Mouse (Mus musculus) neural tube, embryonic 14.5 days (tissue): ENCODE results near the gene Trim31. TPM values are rescaled to one million over a fixed set of nuclear protein-coding genes. Genes with fewer than 3 reads are reported as not detected.
A peak's percentile ranks its signal among the peaks of the same experiment; 100 is the strongest.

Source experiments
- ATAC-seq: fragments of 200-750 bp; cut with Nextera tagmentation; 2 replicates; pipeline ENCODE4 v1.8.0; 2017; ENCODE audit warnings: low read depth, mild to moderate bottlenecking, moderate TSS enrichment, moderate library complexity
- H3K27ac ChIP-seq: fragments of 300-500 bp; sonication (generic); 2 replicates; pipeline ENCODE4 v1.5.1; 2014; ENCODE audit warnings: low read depth, mild to moderate bottlenecking, control low read depth, low read length, moderate library complexity, mixed read lengths
- H3K27me3 ChIP-seq: fragments of 300-500 bp; sonication (generic); 2 replicates; pipeline ENCODE4 v1.6.1; 2014; ENCODE audit warnings: low read length; ENCODE audit not compliant: control insufficient read depth, insufficient read depth
- H3K36me3 ChIP-seq: fragments of 300-500 bp; sonication (generic); 2 replicates; pipeline ENCODE4 v1.6.1; 2014; ENCODE audit warnings: low read length, mixed read lengths; ENCODE audit not compliant: control insufficient read depth, insufficient read depth
- H3K4me1 ChIP-seq: fragments of 300-500 bp; sonication (generic); 2 replicates; pipeline ENCODE4 v1.6.1; 2014; ENCODE audit warnings: low read length; ENCODE audit not compliant: control insufficient read depth, insufficient read depth
- H3K4me2 ChIP-seq: fragments of 300-500 bp; sonication (generic); 2 replicates; pipeline ENCODE4 v1.6.1; 2014; ENCODE audit warnings: mild to moderate bottlenecking, low read depth, low read length, control low read depth
- H3K4me3 ChIP-seq: fragments of 300-500 bp; sonication (generic); 2 replicates; pipeline ENCODE4 v1.5.1; 2014; ENCODE audit warnings: low read depth, low read length, control low read depth, mixed read lengths
- H3K9ac ChIP-seq: fragments of 300-500 bp; sonication (generic); replicated peaks from 2 replicates; pipeline ENCODE4 v1.6.1; 2014; ENCODE audit warnings: low read depth, mild to moderate bottlenecking, control low read depth, low read length, mixed read lengths
- H3K9me3 ChIP-seq: fragments of 300-500 bp; sonication (generic); 2 replicates; pipeline ENCODE4 v1.6.1; 2016; ENCODE audit warnings: low read length; ENCODE audit not compliant: control insufficient read depth
- WGBS: fragments of 180-500 bp; shearing (Covaris S2); extraction: QIAGEN DNeasy Blood & Tissue Kit; methylation state at CpG from one replicate; pipeline ENCODE4 v1.1.7; 2014; 5-methylcytosine and 5-hydroxymethylcytosine counted together
- polyA plus RNA-seq: library from polyadenylated mRNA; unstranded; fragments of >200 nt; fragmentation: Nextera tagmentation; extraction: Ambion mirVana; gene quantifications from 2 replicates; pipeline ENCODE4 v1.2.1, GENCODE M21; 2014

Trim31 gene
- polyA plus RNA-seq, 1 experiment from 2014 or later: not detected

DNA sequence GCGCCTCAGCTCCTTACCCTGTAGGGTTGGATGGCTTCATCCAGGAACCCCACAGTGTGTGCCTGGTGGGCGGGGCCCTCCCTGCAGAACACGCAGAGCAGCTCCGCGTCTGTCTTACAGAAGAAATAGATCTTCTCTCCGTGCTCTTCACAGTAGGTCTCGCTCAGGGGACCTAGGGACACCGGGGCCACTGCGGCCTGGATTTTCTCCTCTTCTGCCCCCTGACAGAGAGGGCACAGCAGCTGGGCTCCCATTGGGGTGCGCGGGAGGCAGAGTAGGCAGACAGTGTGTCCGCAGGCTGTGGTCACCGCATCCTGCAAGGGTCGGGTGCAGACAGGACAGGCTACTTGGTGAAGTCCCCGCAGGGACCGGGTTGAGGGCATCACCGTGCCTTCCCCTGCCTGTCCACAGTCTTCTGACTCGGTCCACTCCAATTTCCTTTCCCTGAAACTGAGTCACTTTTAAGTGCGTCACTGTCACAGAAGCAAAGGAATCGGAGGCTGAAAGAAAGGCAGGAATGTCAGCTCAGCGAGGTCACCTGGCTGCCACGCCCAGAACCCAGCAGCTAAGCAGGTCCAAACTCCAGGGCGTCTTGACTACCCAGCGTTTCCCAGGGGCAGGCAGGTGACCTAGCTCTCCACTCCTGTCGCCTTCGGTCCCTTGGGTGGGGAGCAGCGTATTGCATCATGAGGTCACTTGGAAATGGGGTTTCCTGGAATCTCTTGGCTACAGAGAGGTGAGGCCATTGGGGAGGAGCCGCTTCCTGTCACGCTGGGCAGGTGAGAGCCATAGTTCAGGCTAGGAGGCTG, 31.0 kb upstream of the Trim31 start, which contains the start of gene Trim15:
Gene Trim15, minus strand, starts transcription at position 492 of the 809 bp plus-strand sequence.
- no peak within 1 kb of the TSS for H3K4me3 ChIP-seq
- 17% methylated on average over 29 of the region's 29 CpGs for WGBS
- H3K9ac ChIP-seq: peak within 1 kb of the TSS; percentile 35; the same call in 1 of the 2 replicates
- peak within 1 kb of the TSS; percentile 37; the same call in 1 of the 2 replicates for H3K4me2 ChIP-seq
- H3K27me3 ChIP-seq: no peaks in the 10 kb centered on the region
- peak; percentile 41; the same call in 1 of the 2 replicates for ATAC-seq
- H3K4me1 ChIP-seq: no peaks in the 10 kb centered on the region
- no peaks in the 10 kb centered on the region for H3K36me3 ChIP-seq
- no peak within 1 kb of the TSS for H3K27ac ChIP-seq
- H3K9me3 ChIP-seq: no peaks in the 10 kb centered on the region

DNA sequence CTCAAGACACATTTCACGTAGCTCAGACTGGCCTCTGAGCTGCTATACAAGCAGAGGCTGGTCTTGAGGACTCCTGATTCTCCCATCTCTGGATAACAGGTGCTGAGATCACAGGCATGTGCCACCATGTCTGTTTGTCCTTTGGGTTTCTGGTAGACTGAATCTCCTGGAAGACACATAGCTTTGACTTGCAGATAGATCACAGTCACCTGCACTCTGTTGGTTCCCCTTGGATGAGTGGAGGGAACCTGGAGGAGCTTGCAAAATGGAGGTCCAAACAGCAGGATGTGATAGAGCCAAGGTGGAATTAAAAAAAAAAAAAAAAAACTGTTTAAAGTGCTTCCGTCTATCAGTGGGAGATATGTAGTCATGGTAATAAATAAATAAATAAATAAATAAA, 29.1 kb upstream of the Trim31 start:
- ATAC-seq: no peak
- no peak overlapping the region for H3K9ac ChIP-seq
- no peak overlapping the region for H3K4me3 ChIP-seq
- H3K36me3 ChIP-seq: no peaks in the 10 kb centered on the region
- H3K4me1 ChIP-seq: no peaks in the 10 kb centered on the region
- no peak overlapping the region for H3K27ac ChIP-seq
- no peak overlapping the region for H3K4me2 ChIP-seq
- H3K9me3 ChIP-seq: no peaks in the 10 kb centered on the region
- no peaks in the 10 kb centered on the region for H3K27me3 ChIP-seq
- WGBS: 92% methylated on average over 2 of the region's 2 CpGs

DNA sequence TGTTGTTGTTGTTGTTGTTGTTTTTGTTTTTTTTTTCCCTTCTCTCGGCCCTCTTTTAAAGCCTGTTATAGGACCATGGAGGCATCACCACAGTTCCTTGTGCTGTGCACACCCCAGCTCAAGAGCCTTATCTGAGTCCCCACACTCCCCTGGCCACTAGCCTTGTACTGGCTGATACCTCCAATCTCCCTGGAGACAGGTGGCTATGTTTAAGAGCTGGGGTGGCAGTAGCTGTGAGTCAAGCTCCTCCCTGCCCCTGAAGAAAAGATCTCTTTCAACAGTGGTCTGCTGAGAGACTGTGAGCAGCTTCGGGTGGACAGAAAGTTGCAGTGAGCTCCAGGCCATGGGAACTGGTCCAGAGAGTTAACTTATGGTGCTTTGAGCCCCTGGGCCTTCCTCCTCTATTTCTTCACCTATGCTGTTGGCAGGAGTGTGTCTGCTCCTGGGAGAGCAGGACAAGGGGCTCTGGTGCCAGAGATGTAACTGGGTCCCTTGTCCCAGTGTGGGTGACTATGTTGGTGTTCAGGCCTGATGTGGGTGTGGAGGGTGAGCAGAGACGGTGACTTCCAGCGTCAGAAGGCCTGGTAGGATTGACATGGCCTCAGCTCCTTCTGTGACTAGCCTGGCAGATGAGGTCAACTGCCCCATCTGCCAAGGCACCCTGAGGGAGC, 28.5 kb upstream of the Trim31 start, which contains the start of gene Trim10:
Gene Trim10, plus strand, starts transcription at position 291 of the 671 bp plus-strand sequence.
- Histone ChIP-seq H3K27ac (no peak within 1 kb of the TSS), H3K9me3 (no peaks in the 10 kb centered on the region), H3K4me1 (no peaks in the 10 kb centered on the region), H3K4me3 (no peak within 1 kb of the TSS), H3K27me3 (no peaks in the 10 kb centered on the region), H3K4me2 (no peak within 1 kb of the TSS), H3K36me3 (no peaks in the 10 kb centered on the region), H3K9ac (no peak within 1 kb of the TSS)
- 82% methylated on average over 4 of the region's 4 CpGs for WGBS
- no peak for ATAC-seq

DNA sequence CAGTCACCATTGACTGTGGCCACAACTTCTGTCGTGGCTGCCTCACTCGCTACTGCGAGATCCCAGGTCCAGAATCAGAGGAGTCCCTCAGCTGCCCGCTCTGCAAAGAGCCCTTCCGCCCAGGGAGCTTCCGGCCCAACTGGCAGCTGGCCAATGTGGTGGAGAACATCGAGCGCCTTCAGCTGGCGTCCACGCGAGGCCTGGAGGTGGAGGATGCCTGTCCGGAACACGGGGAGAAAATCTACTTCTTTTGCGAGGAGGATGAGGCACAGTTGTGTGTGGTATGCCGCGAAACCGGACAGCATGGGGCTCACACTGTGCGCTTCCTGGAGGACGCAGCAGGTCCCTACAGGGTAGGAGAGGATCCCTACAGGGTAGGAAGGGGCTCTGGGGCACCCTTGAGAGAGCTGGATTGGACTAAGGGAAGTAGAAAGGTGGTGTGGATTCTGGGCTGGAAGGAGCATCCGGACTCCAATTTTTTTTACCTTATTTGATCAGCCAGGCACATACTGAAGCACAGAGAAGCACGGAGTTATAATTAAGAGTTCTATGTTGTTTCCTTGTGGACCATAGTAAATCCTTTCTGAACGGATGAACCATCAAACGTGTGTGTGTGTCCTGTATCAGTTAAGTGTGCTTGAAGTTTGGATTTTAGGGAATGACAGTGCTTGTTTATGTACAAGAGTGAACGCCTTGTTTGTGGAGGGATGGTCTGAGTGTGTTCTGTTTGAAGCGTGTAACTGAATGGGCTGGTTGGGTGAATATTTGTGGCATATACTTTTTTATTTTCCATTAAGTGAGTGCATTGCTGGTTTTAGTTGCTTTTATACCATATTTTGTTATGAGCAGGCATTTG, 27.7 kb upstream of the Trim31 start:
- H3K36me3 ChIP-seq: no peaks in the 10 kb centered on the region
- no peak overlapping the region for H3K27ac ChIP-seq
- H3K4me3 ChIP-seq: no peak overlapping the region
- ATAC-seq: no peak
- H3K27me3 ChIP-seq: no peaks in the 10 kb centered on the region
- no peak overlapping the region for H3K4me2 ChIP-seq
- no peaks in the 10 kb centered on the region for H3K9me3 ChIP-seq
- no peaks in the 10 kb centered on the region for H3K4me1 ChIP-seq
- 79% methylated on average over 25 of the region's 25 CpGs for WGBS
- no peak overlapping the region for H3K9ac ChIP-seq

DNA sequence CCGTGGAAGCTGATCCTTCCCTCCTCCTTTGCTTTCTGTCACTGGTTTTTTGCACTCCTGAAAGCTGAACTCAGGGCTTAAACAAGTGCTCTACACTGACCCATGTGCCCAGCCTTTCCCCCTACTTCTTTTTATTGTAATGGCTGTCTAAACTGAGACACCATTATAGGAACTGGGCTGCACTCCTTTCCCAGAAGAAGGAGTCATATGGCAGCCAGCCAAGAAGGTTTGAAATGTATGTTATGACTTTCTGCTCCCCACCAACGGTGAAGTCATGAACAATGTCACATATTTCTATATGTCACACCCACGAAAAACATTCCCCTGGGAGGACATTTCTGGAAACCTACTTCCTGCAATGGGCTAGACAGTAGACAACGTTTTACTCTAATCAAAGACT, 23.3 kb upstream of the Trim31 start:
- Histone ChIP-seq H3K9me3 (no peaks in the 10 kb centered on the region), H3K27ac (no peak overlapping the region), H3K4me3 (no peak overlapping the region), H3K4me1 (no peaks in the 10 kb centered on the region), H3K4me2 (no peak overlapping the region), H3K9ac (no peak overlapping the region), H3K27me3 (no peaks in the 10 kb centered on the region), H3K36me3 (no peaks in the 10 kb centered on the region)
- 63% methylated on average over 4 of the region's 4 CpGs for WGBS
- no peak for ATAC-seq

DNA sequence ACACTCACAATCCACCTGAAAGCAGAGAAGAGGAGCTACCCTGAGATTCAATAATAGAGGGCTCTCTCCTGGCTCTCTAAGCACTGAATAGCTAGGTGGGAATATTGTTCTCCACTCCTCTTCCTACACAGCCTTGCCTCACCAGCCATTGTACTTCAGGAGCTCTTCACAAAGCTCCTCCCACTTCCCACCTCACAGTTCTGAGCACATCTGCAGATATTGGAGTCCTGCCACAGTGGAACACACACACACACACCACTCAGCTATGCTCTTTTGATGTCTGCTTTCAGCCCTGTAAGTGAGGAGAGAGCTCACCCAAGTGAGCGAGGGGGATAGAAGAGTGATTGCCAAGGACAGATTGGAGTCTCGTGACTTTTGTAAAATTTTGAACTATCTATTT, 14.6 kb upstream of the Trim31 start:
- Histone ChIP-seq H3K27me3 (no peaks in the 10 kb centered on the region), H3K4me2 (no peak overlapping the region), H3K9me3 (no peaks in the 10 kb centered on the region), H3K27ac (no peak overlapping the region), H3K4me3 (no peak overlapping the region), H3K4me1 (no peaks in the 10 kb centered on the region), H3K9ac (no peak overlapping the region), H3K36me3 (no peaks in the 10 kb centered on the region)
- no peak for ATAC-seq
- WGBS: 84% methylated on average over 2 of the region's 2 CpGs

DNA sequence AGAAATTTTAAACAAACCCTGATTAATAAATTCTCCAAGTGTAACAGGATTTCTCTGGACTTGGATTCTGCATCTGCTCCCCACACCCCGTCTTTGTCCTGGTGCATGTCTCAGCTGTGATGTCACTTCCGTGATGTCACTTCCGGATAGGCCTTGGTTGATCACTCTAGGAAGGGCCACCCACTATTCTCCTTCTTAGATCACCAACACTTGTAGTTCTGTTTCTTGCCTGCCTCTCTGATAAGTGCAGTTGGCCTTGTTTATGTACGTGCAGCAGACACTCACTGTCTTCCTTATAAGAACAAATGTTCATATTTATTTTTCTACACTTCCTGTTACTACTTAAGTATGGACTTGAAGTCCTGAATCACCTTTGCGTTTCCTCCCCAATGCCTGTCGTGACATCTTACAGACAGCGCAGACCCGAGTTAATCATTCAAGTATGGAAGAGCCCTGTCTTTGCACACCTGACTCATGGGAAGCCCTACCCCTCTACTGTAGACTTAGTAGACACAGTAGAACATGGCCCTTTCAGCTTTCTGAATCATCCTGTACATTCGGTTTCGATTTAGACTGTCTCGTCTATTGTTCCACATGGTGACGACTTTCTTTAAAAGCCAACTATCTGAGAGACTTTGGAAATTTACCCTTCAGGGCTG, 12.7 kb upstream of the Trim31 start:
- ATAC-seq: no peak
- no peaks in the 10 kb centered on the region for H3K4me1 ChIP-seq
- H3K27me3 ChIP-seq: no peaks in the 10 kb centered on the region
- no peak overlapping the region for H3K27ac ChIP-seq
- 95% methylated on average over 12 of the region's 12 CpGs for WGBS
- no peaks in the 10 kb centered on the region for H3K9me3 ChIP-seq
- no peak overlapping the region for H3K9ac ChIP-seq
- no peak overlapping the region for H3K4me3 ChIP-seq
- H3K36me3 ChIP-seq: no peaks in the 10 kb centered on the region
- H3K4me2 ChIP-seq: no peak overlapping the region

DNA sequence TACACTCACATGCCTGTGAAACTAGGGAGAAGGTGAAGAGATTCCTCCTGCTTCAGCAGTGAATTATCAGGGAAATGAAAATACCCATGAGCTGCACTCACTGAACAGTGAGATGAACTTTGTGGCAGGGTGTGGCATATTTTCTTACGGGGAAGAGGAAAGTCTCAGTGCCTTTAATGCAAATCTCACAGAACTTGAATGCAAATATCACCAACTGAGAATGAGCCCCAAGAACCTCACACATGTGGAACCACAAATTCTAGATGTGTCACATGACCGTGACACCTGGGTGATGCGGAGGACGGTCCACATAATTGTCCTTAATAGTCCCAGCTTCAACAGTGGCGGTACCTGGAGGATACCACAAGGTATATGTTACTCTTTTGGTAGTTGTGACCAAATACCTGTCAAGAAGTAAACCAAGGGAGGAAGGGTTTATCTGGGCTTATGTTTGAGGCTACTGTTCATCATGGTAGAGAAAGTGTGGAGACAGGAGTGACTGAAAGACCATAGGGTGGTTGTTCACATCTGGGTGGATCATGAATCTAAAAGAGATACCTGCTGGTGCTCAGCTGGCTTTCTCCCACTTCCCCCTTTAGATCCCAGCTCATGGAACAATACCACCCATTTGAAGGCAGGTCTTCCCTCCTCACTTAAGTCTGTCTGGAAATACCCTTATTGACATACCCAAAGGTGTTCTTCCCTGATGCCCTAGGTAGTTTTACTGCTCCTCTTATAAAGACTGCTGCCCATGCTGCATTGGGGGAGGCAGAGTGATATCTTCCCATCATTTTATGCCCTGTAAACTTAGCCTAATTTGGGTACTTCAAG, 7.6 kb upstream of the Trim31 start, which contains the start of gene Trim40:
Gene Trim40, minus strand, starts transcription at position 51 of the 831 bp plus-strand sequence.
- H3K27me3 ChIP-seq: no peaks in the 10 kb centered on the region
- no peak within 1 kb of the TSS for H3K4me3 ChIP-seq
- no peak within 1 kb of the TSS for H3K27ac ChIP-seq
- no peaks in the 10 kb centered on the region for H3K9me3 ChIP-seq
- H3K36me3 ChIP-seq: no peaks in the 10 kb centered on the region
- no peak within 1 kb of the TSS for H3K4me2 ChIP-seq
- WGBS: 89% methylated on average over 5 of the region's 5 CpGs
- no peak within 1 kb of the TSS for H3K9ac ChIP-seq
- H3K4me1 ChIP-seq: no peaks in the 10 kb centered on the region
- no peak for ATAC-seq
